Mouse (Mus musculus) forebrain, embryonic 16.5 days (tissue): ENCODE measurements around the gene Aars2. TPM values are rescaled to one million over a fixed set of nuclear protein-coding genes. Genes with fewer than 3 reads are reported as not detected.

Experiments used
- ATAC-seq: fragments of 200-750 bp; cut with Nextera tagmentation; 2 replicates; pipeline ENCODE4 v1.8.0; 2017; ENCODE audit warnings: mild to moderate bottlenecking, moderate library complexity
- H3K27ac ChIP-seq: fragments of 300-500 bp; sonication (generic); 2 replicates; pipeline ENCODE4 v1.5.1; 2014; ENCODE audit warnings: low read length, control low read depth
- H3K27me3 ChIP-seq: fragments of 300-500 bp; sonication (generic); replicated peaks from 2 replicates; pipeline ENCODE4 v1.6.1; 2014; ENCODE audit warnings: low read length; ENCODE audit not compliant: control insufficient read depth, insufficient read depth
- H3K36me3 ChIP-seq: fragments of 300-500 bp; sonication (generic); 2 replicates; pipeline ENCODE4 v1.6.1; 2014; ENCODE audit not compliant: control insufficient read depth, insufficient read depth
- H3K4me1 ChIP-seq: fragments of 300-500 bp; sonication (generic); replicated peaks from 2 replicates; pipeline ENCODE4 v1.6.1; 2014; ENCODE audit warnings: low read length; ENCODE audit not compliant: control insufficient read depth, insufficient read depth
- H3K4me2 ChIP-seq: fragments of 300-500 bp; sonication (generic); 2 replicates; pipeline ENCODE4 v1.6.1; 2014; ENCODE audit warnings: mild to moderate bottlenecking, low read length, control low read depth
- H3K4me3 ChIP-seq: fragments of 300-500 bp; sonication (generic); replicated peaks from 2 replicates; pipeline ENCODE4 v1.5.1; 2014; ENCODE audit warnings: mild to moderate bottlenecking, low read length, control low read depth
- H3K9ac ChIP-seq: fragments of 300-500 bp; sonication (generic); replicated peaks from 2 replicates; pipeline ENCODE4 v1.6.1; 2014; ENCODE audit warnings: low read depth, low read length, control low read depth
- H3K9me3 ChIP-seq: fragments of 300-500 bp; sonication (generic); 2 replicates; pipeline ENCODE4 v1.6.1; 2016; ENCODE audit warnings: low read length; ENCODE audit not compliant: control insufficient read depth
- WGBS: fragments of 180-500 bp; shearing (Covaris S2); extraction: QIAGEN DNeasy Blood & Tissue Kit; methylation state at CpG from one replicate; pipeline ENCODE4 v1.1.7; 2014; 5-methylcytosine and 5-hydroxymethylcytosine counted together
- polyA plus RNA-seq: library from polyadenylated mRNA; unstranded; fragments of >200 nt; fragmentation: Nextera tagmentation; extraction: Ambion mirVana; gene quantifications from 2 replicates; pipeline ENCODE4 v1.2.1, GENCODE M21; 2015

Aars2 gene
- polyA plus RNA-seq, 1 experiment from 2014 or later: 19.1 TPM

DNA sequence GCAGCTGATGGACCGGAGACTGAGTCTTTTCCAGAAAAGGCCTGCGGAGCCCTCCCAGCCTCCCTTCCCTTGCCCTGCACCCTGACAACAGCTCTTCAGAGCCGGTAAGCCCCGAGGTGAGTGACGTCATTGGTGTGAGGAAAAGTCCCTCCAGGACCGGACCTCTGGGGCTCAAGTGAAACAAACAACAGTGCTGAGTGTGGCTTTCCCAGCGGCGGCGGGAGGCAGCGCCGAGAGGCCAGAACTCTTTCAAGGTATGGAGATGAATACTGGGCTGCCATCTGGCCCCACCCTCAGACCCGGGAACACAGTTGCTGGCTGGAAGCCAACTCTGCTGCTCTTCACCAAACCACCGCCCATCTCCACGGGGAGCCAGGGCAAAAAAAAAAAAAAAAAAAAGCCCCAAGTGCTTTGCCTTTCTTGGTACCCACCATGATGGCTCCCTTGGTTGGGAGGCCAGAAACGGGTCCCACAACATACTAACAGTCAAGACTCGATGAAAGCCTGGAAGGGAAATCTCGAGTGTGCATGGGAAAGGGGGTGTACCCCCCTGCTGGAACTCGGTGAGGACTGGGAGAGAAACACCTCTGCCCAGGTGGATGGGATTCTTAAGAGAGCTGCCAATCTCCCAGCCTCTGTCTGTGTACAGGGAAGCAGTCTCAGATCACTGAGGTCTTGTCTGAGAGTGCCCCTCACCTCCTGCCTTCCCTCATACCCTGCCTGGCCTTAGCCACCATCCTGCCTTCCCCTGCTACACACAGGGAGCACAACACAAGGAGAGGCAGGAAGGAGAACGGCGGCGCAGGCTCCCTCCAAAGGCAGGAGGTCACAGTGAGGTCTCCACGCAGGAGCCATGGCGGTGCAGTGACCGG, 37.6 kb downstream of the Aars2 start:
- Histone ChIP-seq H3K36me3 (peaks cover 12% of the 10 kb centered on the region), H3K27ac (no peak overlapping the region; the same call in 1 of the 2 replicates), H3K9me3 (no peaks in the 10 kb centered on the region), H3K4me3 (no peak overlapping the region), H3K9ac (no peak overlapping the region), H3K4me1 (peaks cover 40% of the 10 kb centered on the region), H3K4me2 (no peak overlapping the region), H3K27me3 (peaks cover 10% of the 10 kb centered on the region; the same call in 1 of the 2 replicates)
- ATAC-seq: no peak
- 9% methylated on average over 24 of the region's 24 CpGs for WGBS

- ATAC-seq: no peak
- H3K27me3 ChIP-seq: peaks cover 10% of the 10 kb centered on the region; the same call in 1 of the 2 replicates
- peak overlapping the region; percentile 25 for H3K4me2 ChIP-seq
- no peak overlapping the region for H3K4me3 ChIP-seq
- H3K9ac ChIP-seq: no peak overlapping the region
- H3K36me3 ChIP-seq: peaks cover 12% of the 10 kb centered on the region
- no peak overlapping the region for H3K27ac ChIP-seq
- H3K4me1 ChIP-seq: peaks cover 42% of the 10 kb centered on the region
- 8% methylated on average over 43 of the region's 46 CpGs for WGBS
- no peaks in the 10 kb centered on the region for H3K9me3 ChIP-seq
Measured at GRCm38 (mm10) chr17:45544873-45545277, 38.2 kb downstream of the Aars2 start.

GRCm38 (mm10) chr17:45545278-45545961, 38.8 kb downstream of the Aars2 start:
- WGBS: 13% methylated on average over 74 of the region's 74 CpGs
- Histone ChIP-seq H3K36me3 (peaks cover 12% of the 10 kb centered on the region), H3K27me3 (peaks cover 10% of the 10 kb centered on the region; the same call in 1 of the 2 replicates), H3K4me2 (peak overlapping the region; percentile 25), H3K27ac (no peak overlapping the region), H3K4me1 (peaks cover 45% of the 10 kb centered on the region), H3K4me3 (no peak overlapping the region; the same call in 1 of the 2 replicates), H3K9ac (no peak overlapping the region), H3K9me3 (no peaks in the 10 kb centered on the region)
- ATAC-seq: no peak

DNA sequence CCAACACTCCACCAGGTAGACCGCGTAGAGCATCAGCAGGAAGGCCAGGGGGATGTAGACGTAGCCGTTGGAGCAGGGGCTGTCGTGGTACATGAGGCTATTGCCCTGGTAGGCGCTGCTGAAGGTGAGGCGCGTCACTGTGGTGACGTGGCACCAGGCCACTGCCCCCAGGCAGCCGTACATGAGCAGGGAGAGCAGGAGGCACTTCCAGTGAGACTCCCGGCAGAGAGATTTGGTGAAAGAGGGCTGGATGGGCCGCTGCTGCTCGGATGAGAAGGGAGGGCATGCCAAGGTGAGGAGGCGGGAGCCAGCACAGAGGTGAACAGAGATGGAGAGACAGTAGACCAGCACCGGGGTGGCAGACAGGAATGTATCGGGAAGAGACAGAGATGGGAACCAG, 40.3 kb downstream of the Aars2 start:
- no peak overlapping the region for H3K9ac ChIP-seq

DNA sequence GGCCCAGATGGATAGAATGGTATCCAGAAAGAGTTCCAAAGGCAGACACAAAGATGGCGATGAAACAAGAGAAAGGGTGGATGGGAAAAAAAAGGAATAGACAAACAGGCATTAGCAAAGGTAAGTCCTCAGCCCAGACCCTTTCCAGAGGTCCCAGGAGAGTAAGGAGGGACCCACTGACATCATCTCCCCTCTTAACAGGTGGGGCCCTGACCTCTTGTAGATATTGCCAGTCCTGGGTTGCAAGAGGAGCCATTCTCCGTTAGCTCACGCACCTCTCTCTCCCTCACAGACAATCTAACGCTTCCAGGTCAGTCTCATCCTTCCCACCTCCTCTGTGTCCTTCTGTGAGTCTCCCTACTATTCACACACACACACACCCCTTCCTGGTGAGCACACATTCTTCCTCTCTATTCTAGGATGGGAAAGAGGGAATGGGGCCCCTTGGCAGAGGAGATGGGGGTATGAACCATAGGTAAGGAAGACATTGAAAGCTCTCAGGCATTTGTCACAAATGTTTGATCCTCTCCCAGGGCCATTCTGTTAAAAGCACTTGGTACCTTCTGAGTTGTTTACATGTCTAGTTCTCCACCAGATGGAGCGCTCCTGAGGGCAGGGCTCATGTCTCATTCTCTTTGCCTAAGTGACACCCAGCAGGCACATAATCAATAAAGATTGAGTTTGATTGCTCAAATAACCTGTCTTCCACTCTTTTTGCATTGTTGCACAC, 41.0 kb downstream of the Aars2 start:
- no peak for ATAC-seq
- peak overlapping the region; percentile 75 for H3K4me2 ChIP-seq
- WGBS: 80% methylated on average over 5 of the region's 5 CpGs
- no peaks in the 10 kb centered on the region for H3K9me3 ChIP-seq
- H3K27me3 ChIP-seq: peaks cover 10% of the 10 kb centered on the region; the same call in 1 of the 2 replicates
- H3K27ac ChIP-seq: no peak overlapping the region
- H3K36me3 ChIP-seq: peaks cover 12% of the 10 kb centered on the region
- H3K9ac ChIP-seq: peak overlapping the region; percentile 3
- peak overlapping the region; percentile 90 for H3K4me3 ChIP-seq
- H3K4me1 ChIP-seq: peaks cover 47% of the 10 kb centered on the region

More for the DNA sequence above, 40.3 kb downstream of the Aars2 start:
- Histone ChIP-seq H3K4me3 (no peak overlapping the region; the same call in 1 of the 2 replicates), H3K27ac (no peak overlapping the region), H3K36me3 (peaks cover 12% of the 10 kb centered on the region), H3K4me1 (peaks cover 46% of the 10 kb centered on the region), H3K4me2 (peak overlapping the region; percentile 75), H3K27me3 (peaks cover 10% of the 10 kb centered on the region; the same call in 1 of the 2 replicates), H3K9me3 (no peaks in the 10 kb centered on the region)
- WGBS: 79% methylated on average over 16 of the region's 16 CpGs
- ATAC-seq: no peak

DNA sequence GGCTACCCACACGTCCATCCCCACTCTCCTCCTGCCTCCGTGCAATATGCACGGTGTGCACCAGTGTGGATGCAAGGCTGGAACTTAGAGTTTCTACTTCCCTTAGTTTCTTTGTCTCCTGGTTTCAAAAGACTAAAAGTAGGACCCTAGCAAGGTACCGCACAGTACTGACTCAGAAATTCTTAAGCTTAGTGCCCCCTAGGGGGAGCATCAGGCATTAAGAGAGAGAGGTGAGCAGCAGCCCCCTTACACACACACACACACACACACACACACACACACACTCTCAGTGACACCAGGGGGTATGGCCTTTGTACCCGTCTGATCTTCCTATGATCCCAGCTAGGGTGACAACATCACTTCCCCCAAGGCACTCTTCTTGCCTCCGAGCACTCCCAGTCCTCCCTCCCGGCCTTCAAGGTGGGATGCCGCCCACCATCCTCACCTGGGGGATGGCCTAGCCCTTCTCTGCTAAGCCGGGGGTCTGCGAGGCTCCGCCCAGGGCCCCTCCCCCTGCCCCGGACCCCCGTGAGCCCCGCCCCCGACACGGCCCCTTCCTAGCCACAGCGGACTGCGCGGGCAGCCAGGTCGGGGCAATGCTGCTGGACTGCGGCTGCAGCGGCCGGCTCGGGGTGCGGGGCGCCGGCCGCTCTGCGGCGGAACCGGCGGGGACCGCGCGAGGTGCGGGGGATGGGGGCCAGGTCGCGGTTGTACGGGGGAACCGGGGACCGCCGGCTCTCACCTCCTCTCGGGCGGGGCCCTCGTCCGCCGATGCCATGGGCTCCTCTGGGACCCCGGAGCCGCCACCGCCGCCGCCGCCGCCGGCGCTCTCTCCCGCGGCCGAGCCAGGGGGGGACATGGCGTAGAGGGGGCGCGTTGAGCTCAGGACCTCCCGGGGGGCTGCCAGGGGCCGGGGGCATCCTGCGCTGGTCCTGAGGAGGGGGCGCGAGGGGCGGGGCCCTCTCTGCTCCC, 42.2 kb downstream of the Aars2 start:
- Histone ChIP-seq H3K9me3 (no peaks in the 10 kb centered on the region), H3K4me1 (peaks cover 40% of the 10 kb centered on the region), H3K27me3 (peaks cover 10% of the 10 kb centered on the region; the same call in 1 of the 2 replicates), H3K9ac (peak overlapping the region; percentile 100), H3K27ac (peak overlapping the region; percentile 91), H3K4me2 (peak overlapping the region; percentile 75), H3K4me3 (peak overlapping the region; percentile 90), H3K36me3 (peaks cover 12% of the 10 kb centered on the region)
- ATAC-seq: peak; percentile 68
- whole genome bisulfite sequencing: 2% methylated on average over 39 of the region's 68 CpGs

GRCm38 (mm10) chr17:45549617-45550181, 43.1 kb downstream of the Aars2 start, which contains the start of gene Tmem151b:
TSS of gene Tmem151b (minus strand) at chr17:45549677.
- H3K9ac ChIP-seq: peak within 1 kb of the TSS; percentile 100
- peak within 1 kb of the TSS; percentile 90 for H3K4me3 ChIP-seq
- H3K36me3 ChIP-seq: peaks cover 10% of the 10 kb centered on the region
- peak within 1 kb of the TSS; percentile 75 for H3K4me2 ChIP-seq
- H3K9me3 ChIP-seq: no peaks in the 10 kb centered on the region
- ATAC-seq: peak; percentile 64
- H3K27me3 ChIP-seq: peaks cover 10% of the 10 kb centered on the region; the same call in 1 of the 2 replicates
- peak within 1 kb of the TSS; percentile 91 for H3K27ac ChIP-seq
- peaks cover 32% of the 10 kb centered on the region for H3K4me1 ChIP-seq
- under 1% methylated on average over 20 of the region's 29 CpGs for WGBS

- Histone ChIP-seq H3K27me3 (peaks cover 9% of the 10 kb centered on the region; the same call in 1 of the 2 replicates), H3K9me3 (no peaks in the 10 kb centered on the region), H3K27ac (no peak overlapping the region), H3K4me2 (peak overlapping the region; percentile 75; the same call in 1 of the 2 replicates), H3K36me3 (peaks cover 7% of the 10 kb centered on the region), H3K4me3 (no peak overlapping the region; the same call in 1 of the 2 replicates), H3K9ac (no peak overlapping the region; the same call in 1 of the 2 replicates), H3K4me1 (peaks cover 26% of the 10 kb centered on the region)
- no peak for ATAC-seq
- 30% methylated on average over 5 of the region's 5 CpGs for WGBS
Measured at GRCm38 (mm10) chr17:45550253-45550652, 43.6 kb downstream of the Aars2 start.
